Mouse (Mus musculus): ENCODE results near the gene Nrip1.

DNA sequence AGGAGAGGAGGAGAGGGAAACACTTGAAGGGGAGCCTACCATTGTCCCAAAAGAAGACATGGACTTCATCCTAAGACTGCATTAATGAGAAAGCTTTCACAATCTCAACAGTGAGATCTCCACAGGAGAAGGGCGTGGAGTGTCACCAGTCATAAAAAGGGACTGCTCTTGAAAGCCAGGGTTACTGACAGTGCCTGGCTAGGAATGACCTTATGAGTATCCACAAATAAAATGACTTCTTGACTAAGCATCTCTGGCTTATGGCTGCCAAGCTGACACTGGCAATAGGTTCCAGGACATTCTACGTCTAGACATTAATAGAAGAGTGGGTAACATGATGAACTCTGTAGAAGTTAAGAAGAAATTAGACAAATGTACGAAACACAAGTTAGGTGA, 48.3 kb downstream of the Nrip1 start:
- TF ChIP-seq CTCF (IDR thresholded peaks at IDR 0.05; ENCODE audit: low read depth, low read length) (no peak), POLR2A (IDR thresholded peaks at IDR 0.05; ENCODE audit: insufficient read depth, low read length) (no peak), EP300 (IDR thresholded peaks at IDR 0.05; ENCODE audit: insufficient read depth, low read depth, low read length) (no peak)
